Mouse (Mus musculus) lung, postnatal 0 days (tissue): ENCODE results near the gene Spata2l.

Source experiments
- CTCF ChIP-seq: IDR thresholded peaks from 2 replicates; pipeline ENCODE4 v1.5.1; 2016; ENCODE audit warnings: antibody characterized with exemption, mild to moderate bottlenecking
- EP300 ChIP-seq: IDR thresholded peaks from 2 replicates; pipeline ENCODE4 v1.6.1; 2016; ENCODE audit warnings: antibody characterized with exemption, mild to moderate bottlenecking, control low read depth

GRCm38 (mm10) chr8:123233760-123234159, 2.3 kb downstream of the Spata2l start:
- TF ChIP-seq CTCF, result no peak
- TF ChIP-seq EP300, result no peak
